Mouse (Mus musculus) bone marrow macrophage, adult 2 months (primary cell): ENCODE data around the gene Nav2. TPM values are rescaled to one million over a fixed set of nuclear protein-coding genes. Genes with fewer than 3 reads are reported as not detected.

Experiments
- H3K27ac ChIP-seq: 2 replicates; pipeline ENCODE4 v1.5.1; 2012; ENCODE audit warnings: low read depth, low read length; ENCODE audit not compliant: insufficient read depth
- H3K4me1 ChIP-seq: 2 replicates; pipeline ENCODE4 v1.6.1; 2012; ENCODE audit warnings: low read length; ENCODE audit not compliant: control insufficient read depth, insufficient read depth
- H3K4me3 ChIP-seq: 2 replicates; pipeline ENCODE4 v1.5.1; 2012; ENCODE audit warnings: mild to moderate bottlenecking, low read length, moderate library complexity; ENCODE audit not compliant: insufficient read depth
- CTCF ChIP-seq: IDR thresholded peaks from 2 replicates; pipeline ENCODE4 v1.5.1; 2012; ENCODE audit warnings: low read depth, mild to moderate bottlenecking, low read length, moderate library complexity
- POLR2A ChIP-seq: IDR thresholded peaks from 2 replicates; pipeline ENCODE4 v1.6.1; 2012; ENCODE audit warnings: mild to moderate bottlenecking, low read depth, low read length, borderline replicate concordance
- polyA plus RNA-seq: library from polyadenylated mRNA; stranded (reverse); fragments of >200 nt; gene quantifications from 2 replicates; pipeline ENCODE4 v1.2.4, GENCODE M21; 2012; ENCODE audit not compliant: missing spikeins, insufficient read depth, insufficient read length

Nav2 gene
- polyA plus RNA-seq, 1 experiment: 22.2 TPM

GRCm38 (mm10) chr7:49457398-49457797 lies 548.9 kb downstream of the Nav2 start:
- H3K27ac ChIP-seq: no peak overlapping the region
- H3K4me1 ChIP-seq: peaks cover 20% of the 10 kb centered on the region
- H3K4me3 ChIP-seq: no peak overlapping the region
- no peak for TF ChIP-seq POLR2A
- no peak for TF ChIP-seq CTCF

- no peak overlapping the region for H3K4me3 ChIP-seq
- no peak overlapping the region for H3K27ac ChIP-seq
- H3K4me1 ChIP-seq: peaks cover 23% of the 10 kb centered on the region
- TF ChIP-seq CTCF (no peak), POLR2A (no peak)
Observed at GRCm38 (mm10) chr7:49457890-49458289, 549.4 kb downstream of the Nav2 start.

DNA sequence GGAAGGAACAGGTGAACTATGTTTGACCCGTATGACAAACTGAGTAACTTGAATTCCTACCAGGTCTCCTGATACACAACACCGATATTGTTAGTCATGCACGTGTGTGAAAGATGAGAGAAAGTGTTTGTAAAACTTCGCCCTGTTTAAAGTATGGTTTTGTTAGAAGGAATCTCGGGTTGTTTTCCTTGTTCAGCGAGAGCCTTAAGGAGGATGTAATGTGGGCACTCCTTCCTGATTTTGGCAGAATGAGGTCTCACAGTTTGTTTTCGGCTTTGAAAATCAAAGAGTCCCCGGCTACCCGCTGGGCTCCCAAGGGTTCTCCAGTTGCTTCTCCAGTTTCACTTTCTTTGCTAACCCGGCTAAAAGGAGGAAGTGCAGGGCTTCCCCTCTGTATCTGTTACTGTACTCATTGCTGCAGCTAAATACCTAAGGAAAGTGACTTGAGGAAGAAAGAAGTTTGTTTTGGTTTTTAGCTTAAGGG lies 553.9 kb downstream of the Nav2 start:
- TF ChIP-seq POLR2A: no peak
- Histone ChIP-seq H3K4me1 (peaks cover 22% of the 10 kb centered on the region), H3K4me3 (peak overlapping the region; percentile 54), H3K27ac (peak overlapping the region; percentile 77)

GRCm38 (mm10) chr7:49467861-49468260 lies 559.3 kb downstream of the Nav2 start:
- Histone ChIP-seq H3K27ac (peak overlapping the region; percentile 83), H3K4me1 (peaks cover 22% of the 10 kb centered on the region), H3K4me3 (no peak overlapping the region; the same call in 1 of the 2 replicates)
- TF ChIP-seq CTCF (peak; percentile 48; the same call in 1 of the 2 replicates), POLR2A (no peak)

- Histone ChIP-seq H3K4me1 (peaks cover 16% of the 10 kb centered on the region), H3K27ac (peak overlapping the region; percentile 23; the same call in 1 of the 2 replicates), H3K4me3 (no peak overlapping the region)
- TF ChIP-seq CTCF (no peak), POLR2A (no peak)
Observed at GRCm38 (mm10) chr7:49468492-49469205, 560.1 kb downstream of the Nav2 start.

DNA sequence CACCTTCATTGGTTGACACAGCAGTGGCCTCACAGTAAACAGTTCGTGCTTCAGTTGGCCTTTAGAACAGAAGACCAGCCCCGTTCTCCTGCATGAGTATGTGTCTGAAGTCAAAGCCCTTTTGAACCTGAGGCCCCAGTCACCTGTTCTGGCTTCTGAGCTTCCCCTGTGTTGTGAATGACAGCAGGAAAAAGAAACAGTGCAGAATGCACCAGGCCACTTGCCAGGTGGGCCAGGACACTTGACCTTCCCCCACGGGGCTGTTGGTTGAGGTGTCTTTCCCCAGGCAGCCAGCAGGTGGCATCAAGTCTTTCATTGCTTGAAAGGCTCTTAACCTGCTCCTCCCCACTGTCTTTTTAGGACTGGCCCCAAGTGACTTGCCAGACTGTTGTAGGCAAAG lies 562.8 kb downstream of the Nav2 start:
- H3K27ac ChIP-seq: no peak overlapping the region
- peaks cover 16% of the 10 kb centered on the region for H3K4me1 ChIP-seq
- TF ChIP-seq POLR2A (no peak), CTCF (peak; percentile 33)
- no peak overlapping the region for H3K4me3 ChIP-seq

DNA sequence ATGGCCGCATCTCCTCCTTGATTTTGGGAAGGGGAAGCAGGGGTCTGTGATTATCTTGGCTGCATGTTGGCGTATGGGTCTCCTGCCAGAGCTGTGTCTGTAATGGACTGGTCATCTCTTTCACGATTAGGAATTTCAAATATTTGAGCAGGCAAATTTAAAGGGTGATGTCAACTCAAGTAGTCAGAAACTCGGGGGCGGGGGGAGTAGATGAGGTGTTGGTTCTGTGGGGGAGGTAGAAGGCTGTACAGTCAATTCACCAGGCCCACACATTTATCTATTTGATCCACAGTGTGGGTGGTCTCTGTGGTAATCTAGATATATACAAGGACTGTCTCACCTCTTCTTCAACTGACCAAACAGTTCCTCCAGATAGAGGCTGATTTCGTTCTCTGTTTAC lies 566.8 kb downstream of the Nav2 start:
- Histone ChIP-seq H3K27ac (no peak overlapping the region), H3K4me1 (no peaks in the 10 kb centered on the region), H3K4me3 (no peak overlapping the region)
- no peak for TF ChIP-seq CTCF
- TF ChIP-seq POLR2A: no peak

GRCm38 (mm10) chr7:49476163-49476562 lies 567.6 kb downstream of the Nav2 start:
- TF ChIP-seq CTCF: no peak
- no peak for TF ChIP-seq POLR2A
- Histone ChIP-seq H3K4me3 (no peak overlapping the region), H3K27ac (no peak overlapping the region), H3K4me1 (no peaks in the 10 kb centered on the region)

GRCm38 (mm10) chr7:49476666-49477065 lies 568.1 kb downstream of the Nav2 start:
- H3K4me3 ChIP-seq: no peak overlapping the region
- no peak overlapping the region for H3K27ac ChIP-seq
- no peaks in the 10 kb centered on the region for H3K4me1 ChIP-seq
- TF ChIP-seq POLR2A (no peak), CTCF (no peak)

- no peak overlapping the region for H3K4me3 ChIP-seq
- no peak for TF ChIP-seq POLR2A
- no peak for TF ChIP-seq CTCF
- H3K27ac ChIP-seq: no peak overlapping the region
- H3K4me1 ChIP-seq: no peaks in the 10 kb centered on the region
Observed at GRCm38 (mm10) chr7:49477076-49477975, 568.8 kb downstream of the Nav2 start.
